Mouse (Mus musculus) urinary bladder, postnatal 25 days (tissue): ENCODE results near the gene Nrg4.

Source experiments
- DNase-seq: peaks from one replicate; pipeline ENCODE4 v3.0.0; 2022; ENCODE audit warnings: low spot score

The Nrg4 gene

DNA sequence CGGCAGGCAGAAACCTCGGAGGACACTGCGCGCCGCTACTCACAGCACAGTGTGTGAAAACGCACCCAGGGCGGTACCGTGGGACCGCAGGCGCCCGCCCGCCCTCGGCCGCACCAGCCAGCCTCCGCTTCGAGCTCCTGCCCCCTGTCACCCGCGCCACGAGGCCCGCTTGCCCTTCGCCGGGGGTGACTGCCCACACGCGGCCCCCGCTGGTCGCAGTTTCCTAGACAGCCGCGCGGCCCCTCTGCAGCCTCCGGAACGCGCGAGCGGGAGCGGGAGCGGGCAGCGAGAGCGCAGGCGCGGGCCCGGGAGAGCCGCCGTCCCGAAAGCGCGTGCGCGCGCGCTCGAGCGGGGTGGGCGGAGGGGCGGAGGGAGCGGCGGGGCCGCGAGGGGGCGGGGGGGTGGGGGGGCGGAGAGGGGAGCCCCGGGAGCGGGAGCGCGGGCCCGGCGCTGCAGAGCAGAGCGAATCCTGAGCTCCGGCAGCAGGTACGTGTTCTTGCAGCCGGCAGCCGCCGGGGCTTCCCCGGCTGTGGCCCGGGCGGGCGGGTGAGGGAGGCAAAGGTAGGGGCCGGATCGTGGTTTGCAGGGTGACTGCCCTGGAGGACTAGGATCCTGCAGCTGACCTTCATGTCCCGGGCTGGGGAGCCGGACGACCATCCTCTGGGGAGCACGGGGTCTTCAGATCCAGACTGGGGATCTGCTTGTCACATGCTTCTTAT, at the start of gene Nrg4, which contains the start of gene Tmem266:
Gene Nrg4 (minus strand): TSS at position 330 of the 719 bp plus-strand sequence.
Gene Tmem266 (plus strand): TSS at position 399 of the 719 bp plus-strand sequence.
- DNase-seq = peak; percentile 74

GRCm38 (mm10) chr9:55371908-55372307, 45.3 kb upstream of the Nrg4 start:
- DNase-seq = no peak

- no peak for DNase-seq
Observed at GRCm38 (mm10) chr9:55368011-55368410, 41.4 kb upstream of the Nrg4 start.

- DNase-seq = no peak
Observed at GRCm38 (mm10) chr9:55363707-55364106, 37.1 kb upstream of the Nrg4 start.

DNA sequence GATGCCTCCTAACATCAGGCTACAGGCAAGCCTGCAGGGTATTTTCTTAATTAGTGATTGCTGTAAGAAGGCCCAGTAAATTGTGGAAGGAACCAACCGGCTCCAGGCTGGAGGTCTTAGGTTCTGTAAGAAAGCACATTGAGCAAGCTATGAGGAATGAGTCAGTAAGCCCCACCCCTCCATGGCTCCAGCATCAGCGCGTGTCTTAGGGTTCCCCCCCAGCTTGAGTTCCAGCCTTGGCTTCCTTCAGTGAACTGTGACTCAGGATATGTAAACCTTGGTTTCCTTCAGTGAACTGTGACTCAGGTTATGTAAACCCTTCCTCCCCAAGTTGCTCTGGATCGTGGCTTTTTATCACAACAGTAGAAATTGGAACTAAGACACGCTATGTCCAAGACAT, 35.3 kb upstream of the Nrg4 start:
- peak; percentile 22 for DNase-seq

DNA sequence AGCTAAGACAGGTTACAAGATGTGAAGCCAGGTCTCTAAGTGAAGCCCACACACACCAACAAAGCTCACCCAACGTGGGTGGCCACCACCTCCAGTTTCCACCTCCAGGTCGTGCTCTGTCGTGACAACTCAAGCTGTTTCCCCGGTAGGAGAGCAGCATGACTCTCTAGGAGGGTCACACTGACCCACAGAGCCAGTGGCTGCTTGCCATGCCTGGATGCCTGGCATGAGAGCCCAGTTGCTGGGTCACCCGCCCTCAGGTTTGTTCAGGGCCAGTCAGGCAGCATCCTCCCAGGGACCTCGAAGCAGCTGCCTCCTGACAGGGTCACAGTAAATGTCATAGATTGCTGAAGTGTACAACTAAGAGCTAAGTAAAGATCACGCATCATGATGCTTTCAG, 34.2 kb upstream of the Nrg4 start:
- no peak for DNase-seq

- DNase-seq = no peak
Observed at GRCm38 (mm10) chr9:55360372-55360771, 33.7 kb upstream of the Nrg4 start.

DNA sequence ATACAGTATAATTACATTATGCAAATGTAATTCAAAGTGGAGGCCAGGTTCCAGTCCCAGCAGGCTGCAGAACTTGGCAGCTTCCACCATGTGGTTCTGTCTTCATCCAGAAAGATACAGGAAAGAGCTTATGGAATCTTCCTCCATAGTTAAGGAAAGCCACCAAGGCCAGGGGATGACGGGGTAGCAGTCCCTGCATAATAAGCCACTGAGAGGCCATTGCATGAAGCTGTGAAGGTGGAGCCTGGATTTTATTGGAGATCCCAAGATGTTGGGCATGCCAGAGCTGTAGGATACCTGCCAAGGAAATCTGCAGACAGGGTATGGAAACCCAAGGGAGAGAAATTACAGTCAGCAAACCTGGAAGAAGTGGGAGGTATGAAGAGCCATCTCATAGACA, 30.5 kb upstream of the Nrg4 start:
- no peak for DNase-seq

DNA sequence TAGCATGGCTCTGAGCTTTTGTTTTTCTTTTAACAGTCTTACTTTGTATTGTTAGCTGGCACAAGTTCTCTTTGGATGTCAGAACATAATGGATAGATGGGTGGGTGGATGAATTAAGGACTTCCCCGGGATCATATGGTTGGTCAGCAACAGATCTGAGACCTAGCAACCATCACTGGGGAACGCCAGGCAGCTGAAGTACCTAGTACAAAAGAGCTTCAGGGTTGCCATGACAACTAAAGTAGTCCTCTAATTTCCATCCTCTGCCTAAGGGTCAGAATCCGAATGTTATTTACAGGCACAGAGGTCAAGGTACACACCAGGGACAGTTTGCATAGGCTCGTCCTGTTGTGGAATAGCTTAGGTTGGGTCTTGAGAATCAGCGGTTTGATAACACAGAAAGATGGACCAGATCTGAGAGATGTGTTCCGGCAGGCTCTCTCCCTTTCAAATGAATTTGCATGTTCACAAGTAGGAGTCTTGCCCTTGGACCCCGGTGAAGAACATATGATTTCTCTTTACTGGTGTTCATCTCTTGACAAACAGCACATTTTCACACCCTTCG, 28.7 kb upstream of the Nrg4 start:
- DNase-seq = no peak

DNA sequence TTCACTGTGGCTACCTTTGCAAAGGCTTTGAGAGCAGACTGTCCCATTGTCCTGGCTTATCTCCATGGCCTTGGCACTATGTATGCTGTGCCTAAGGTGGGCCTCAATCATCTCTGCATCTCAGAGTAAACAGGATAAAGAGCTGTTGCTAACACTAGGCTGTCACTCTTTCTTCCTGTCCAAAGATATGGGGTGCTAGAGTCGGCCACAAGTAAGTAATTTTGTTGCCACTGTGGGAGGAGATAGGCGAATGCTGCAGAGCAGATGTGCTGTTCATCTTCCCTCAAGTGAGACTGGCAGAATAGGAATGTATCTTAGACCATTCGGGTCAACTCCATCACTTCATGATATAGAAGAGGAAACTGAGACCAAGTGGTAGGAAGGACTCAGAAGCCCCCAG, 28.0 kb upstream of the Nrg4 start:
- DNase-seq = no peak

DNA sequence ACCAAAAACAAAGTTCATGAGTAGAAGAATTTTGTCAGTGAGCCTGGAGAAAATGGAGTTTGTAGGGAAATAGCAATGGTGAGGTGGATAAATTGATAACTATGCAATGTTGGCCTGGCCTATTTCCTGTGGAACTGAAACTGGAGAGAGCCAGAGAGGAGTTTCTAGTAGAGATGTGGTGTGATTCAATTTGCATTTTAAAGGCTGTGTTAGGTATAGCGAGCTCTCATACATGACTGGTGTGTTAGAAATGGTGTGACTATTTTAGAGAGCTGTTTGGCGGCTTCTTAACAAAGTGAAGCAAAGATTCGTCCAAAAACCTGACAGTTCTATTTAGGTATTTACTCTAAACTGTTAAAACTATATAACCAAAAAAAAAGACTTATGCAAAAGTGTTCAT, 22.0 kb upstream of the Nrg4 start:
- DNase-seq = no peak

DNA sequence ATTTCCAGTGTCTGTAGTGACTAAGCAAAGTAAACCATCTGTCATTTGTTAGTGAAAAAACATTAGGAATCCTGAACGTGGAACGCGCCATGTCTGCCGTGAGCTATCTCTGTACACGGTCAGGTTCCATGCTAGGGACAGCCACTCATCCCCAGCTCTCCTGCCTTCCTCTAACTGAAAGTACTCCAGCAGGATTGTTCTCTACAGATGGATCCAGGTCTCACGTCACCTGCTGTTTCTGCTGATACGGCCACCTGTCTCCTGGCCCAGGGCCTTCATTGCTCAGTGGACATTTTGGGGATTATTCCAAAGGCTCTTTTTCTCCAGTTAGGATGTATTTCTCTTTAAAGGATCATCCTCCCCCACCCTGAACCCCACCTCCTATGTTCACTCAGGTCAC, 18.7 kb upstream of the Nrg4 start:
- DNase-seq = no peak

GRCm38 (mm10) chr9:55344165-55344564, 17.5 kb upstream of the Nrg4 start:
- no peak for DNase-seq

DNA sequence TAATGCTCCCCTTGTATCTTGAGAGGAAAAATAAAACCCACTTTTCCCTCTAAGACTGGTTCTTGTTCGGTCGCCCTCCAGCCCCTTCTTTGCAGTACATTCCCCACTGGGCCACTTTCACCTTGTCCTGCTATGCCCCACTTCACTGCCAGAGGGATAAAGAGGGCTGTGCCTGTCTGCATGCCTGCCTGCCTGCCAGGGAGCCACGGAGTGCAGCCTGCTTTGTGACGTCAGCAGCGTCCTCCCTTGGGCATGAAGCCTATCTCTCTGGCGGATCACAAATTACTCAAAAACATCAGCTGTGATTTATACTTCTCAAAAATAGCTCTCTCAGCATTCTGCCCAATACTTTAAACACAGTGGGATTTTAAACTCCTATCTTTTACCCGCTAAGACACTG, 6.3 kb upstream of the Nrg4 start:
- DNase-seq = peak; percentile 18

GRCm38 (mm10) chr9:55332476-55332875, 5.8 kb upstream of the Nrg4 start:
- no peak for DNase-seq

DNA sequence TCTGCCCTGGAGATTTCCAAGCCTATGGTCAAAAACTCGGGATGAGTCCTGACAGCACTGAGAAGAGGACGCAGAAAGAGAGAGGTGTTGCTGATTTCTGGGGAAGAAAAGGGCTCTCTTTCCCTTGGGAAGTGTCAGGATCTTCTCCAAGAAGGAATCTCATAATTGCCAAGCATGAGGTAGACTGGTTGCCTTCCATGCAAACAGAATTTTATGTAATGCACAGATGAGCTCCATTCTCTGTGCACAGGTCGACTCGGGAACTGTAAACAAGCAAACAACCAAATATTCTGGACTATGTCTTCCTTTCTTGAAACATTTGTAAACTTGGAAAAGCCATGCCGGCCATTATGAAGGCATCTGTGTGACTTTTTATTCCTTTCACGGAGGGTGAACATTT, 2.8 kb upstream of the Nrg4 start:
- DNase-seq = no peak

- no peak for DNase-seq
Observed at GRCm38 (mm10) chr9:55328151-55328918, 1.7 kb upstream of the Nrg4 start.

GRCm38 (mm10) chr9:55327234-55327615, 581 bp upstream of the Nrg4 start:
- DNase-seq = no peak

DNA sequence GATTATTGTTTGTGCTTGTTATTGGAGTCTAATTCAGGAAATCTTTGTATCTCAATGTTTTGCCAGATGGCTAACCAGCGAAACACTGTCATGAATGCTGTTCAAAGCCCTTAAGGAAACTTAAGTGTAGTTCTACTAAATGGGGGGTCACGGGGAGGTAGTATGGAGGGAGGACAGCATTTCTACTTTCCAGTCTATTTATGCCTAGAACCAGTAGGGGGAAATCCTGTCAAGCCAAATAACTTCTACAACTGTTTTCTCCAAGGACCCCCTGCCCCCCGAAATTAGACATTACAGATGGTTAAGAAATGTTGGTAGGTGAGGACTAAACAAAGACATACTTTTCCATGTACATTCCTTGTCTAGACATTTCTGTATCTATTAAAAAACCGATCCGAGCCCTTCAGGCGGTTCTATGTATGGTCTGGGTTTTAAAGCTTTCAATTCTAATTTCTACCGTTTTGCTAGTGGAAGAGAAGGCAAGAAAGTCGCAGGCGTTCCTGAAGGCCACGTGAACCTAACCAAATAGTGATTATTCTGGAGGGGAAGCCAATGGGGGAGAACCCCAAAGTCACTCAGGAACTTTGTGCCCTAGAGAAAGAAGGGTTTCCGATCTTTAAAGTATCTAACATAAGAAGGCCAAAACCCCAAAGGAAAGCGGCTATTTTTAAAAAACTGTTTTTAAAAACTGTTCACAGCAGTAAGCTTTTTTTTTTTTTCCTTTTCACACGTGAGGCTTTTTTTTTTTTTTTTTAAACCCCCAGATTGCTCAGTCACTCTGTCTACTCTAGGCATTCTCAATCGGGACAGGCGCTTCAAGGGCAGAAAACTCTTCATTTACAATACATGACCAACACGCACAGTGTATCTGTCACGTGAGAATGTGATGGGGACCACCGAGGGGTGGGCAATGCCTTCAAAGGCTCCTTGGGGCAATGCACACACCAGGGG, 805 bp downstream of the Nrg4 start:
- DNase-seq = no peak

DNA sequence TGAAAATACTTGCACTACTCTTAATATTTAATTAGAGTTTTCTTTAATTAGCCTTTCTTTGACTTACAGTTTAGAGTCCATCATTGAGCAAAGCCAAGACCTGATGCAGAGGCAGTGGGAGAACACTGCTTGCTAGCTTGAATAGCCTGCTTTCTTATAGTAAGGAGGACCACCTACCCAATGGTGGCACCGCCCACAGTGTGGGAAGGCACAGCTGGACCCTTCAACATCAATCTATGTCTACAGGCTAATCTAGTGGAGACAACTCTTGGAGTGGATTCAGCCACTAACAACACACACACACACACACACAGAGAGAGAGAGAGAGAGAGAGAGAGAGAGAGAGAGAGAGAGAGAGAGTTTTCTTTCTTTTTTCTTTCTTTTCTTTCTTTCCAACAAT, 1.6 kb downstream of the Nrg4 start:
- no peak for DNase-seq

DNA sequence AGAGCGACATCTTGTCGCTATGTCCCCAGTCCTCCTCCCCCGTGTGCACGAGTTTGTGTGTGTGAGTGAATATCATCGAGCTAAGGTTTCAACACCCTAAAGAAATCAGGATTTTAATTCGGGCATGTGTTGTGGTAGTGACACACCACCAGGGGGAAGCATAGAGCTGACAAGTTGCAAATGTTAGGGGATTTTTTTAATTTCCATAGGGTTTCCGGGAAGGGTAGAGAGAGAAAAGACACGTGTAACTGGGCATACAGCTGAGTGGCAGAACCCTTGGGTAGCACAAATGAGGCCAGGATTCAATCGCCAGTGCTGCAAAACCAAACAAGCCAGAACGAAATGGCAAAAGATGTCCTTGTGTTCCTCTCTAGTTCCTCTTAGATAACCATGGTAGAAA, 2.1 kb downstream of the Nrg4 start:
- DNase-seq = no peak

- no peak for DNase-seq
Observed at GRCm38 (mm10) chr9:55324085-55324484, 2.6 kb downstream of the Nrg4 start.
